Mouse (Mus musculus): Measurements from ENCODE around the gene Tardbp. TPM values are rescaled to one million over a fixed set of nuclear protein-coding genes. Genes with fewer than 3 reads are reported as not detected.

The Tardbp gene
- total RNA-seq, 2 experiments from 2014 or later: 115 TPM

GRCm38 (mm10) chr4:148580765-148581164, 46.1 kb downstream of the Tardbp start:
- intact Hi-C loops (cut with DNase I; ENCODE audit: low total_unique reads): no loop called here
- no peak for DNase-seq

GRCm38 (mm10) chr4:148573222-148573621, 53.6 kb downstream of the Tardbp start:
- intact Hi-C loops (cut with DNase I; ENCODE audit: low total_unique reads): no loop called here
- no peak for DNase-seq

GRCm38 (mm10) chr4:148570693-148571295, 56.0 kb downstream of the Tardbp start:
- intact Hi-C loops (cut with DNase I; ENCODE audit: low total_unique reads): no loop called here
- DNase-seq: no peak

- intact Hi-C loops (cut with DNase I; ENCODE audit: low total_unique reads): no loop called here
- DNase-seq: no peak
Measured at GRCm38 (mm10) chr4:148570138-148570537, 56.7 kb downstream of the Tardbp start.

- DNase-seq: no peak
- intact Hi-C loops (cut with DNase I; ENCODE audit: low total_unique reads): no loop called here
Measured at GRCm38 (mm10) chr4:148563595-148563994, 63.2 kb downstream of the Tardbp start.

- intact Hi-C loops (cut with DNase I; ENCODE audit: low total_unique reads): no loop called here
Measured at GRCm38 (mm10) chr4:148562676-148563075, 64.1 kb downstream of the Tardbp start.

More at GRCm38 (mm10) chr4:148562676-148563075, 64.1 kb downstream of the Tardbp start:
- no peak for DNase-seq

Other genes starting within 250 kb of the Tardbp start
- 10 to 100 TPM in 1 of 2 experiments, 1 to 10 TPM in 1; 8.4 to 10.1 TPM for gene Ubiad1, start 182.2 kb downstream of the Tardbp start, total RNA-seq (2021)
- gene Mtor, start 178.4 kb downstream of the Tardbp start, total RNA-seq (2021): 10 to 100 TPM; 27.5 to 31.4 TPM
- gene Angptl7, start 126.6 kb downstream of the Tardbp start, total RNA-seq (2021): 10 to 100 TPM; 23.9 to 72.0 TPM
- 10 to 100 TPM; 20.0 to 23.0 TPM for gene Exosc10, start 68.6 kb downstream of the Tardbp start, total RNA-seq (2021)
- gene Srm, start 35.5 kb downstream of the Tardbp start, total RNA-seq (2021): 10 to 100 TPM; 15.9 to 20.9 TPM
- gene Masp2, start 24.5 kb downstream of the Tardbp start, total RNA-seq (2021): under 1 TPM; 0.35 to 0.41 TPM
- 1 to 10 TPM; 6.9 to 7.7 TPM for gene Gm572, start 16.3 kb upstream of the Tardbp start, total RNA-seq (2021)
- gene Casz1, start 177.4 kb upstream of the Tardbp start, total RNA-seq (2021): 10 to 100 TPM; 31.2 to 32.9 TPM